Mouse (Mus musculus) cortical plate, adult 2 months (tissue): Measurements from ENCODE around the gene Bcl11a.

ENCODE experiments used
- CTCF ChIP-seq: fragments of 200-500 bp; IDR thresholded peaks from 2 replicates; pipeline ENCODE4 v1.5.1; 2011; ENCODE audit warnings: mild to moderate bottlenecking, control low read depth, low read length; ENCODE audit not compliant: insufficient read depth; ENCODE audit errors: extremely low read depth
- POLR2A ChIP-seq: fragments of 200-500 bp; IDR thresholded peaks from 2 replicates; pipeline ENCODE4 v1.6.1; 2011; ENCODE audit warnings: mild to moderate bottlenecking, low read length, control low read depth; ENCODE audit not compliant: insufficient read depth; ENCODE audit errors: extremely low read depth

DNA sequence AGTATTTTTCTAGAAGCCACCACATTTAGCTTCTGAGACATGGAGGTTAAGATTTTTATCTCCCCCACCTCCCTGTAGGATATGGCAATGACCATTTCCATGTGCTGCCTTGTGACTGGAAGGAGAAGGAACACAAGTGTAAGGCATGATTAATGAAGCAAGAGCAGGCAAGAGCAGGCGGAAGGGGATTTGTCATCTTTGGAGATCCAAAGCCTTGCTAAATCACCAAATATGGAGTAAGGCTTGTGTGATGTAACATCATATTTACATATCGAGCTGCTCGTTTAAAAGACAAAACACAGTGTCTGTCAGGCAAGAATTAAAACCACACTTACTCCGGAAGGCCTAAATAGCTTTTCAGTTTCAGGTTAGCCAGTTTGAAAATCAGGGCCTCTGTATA lies 9.2 kb downstream of the Bcl11a start:
- TF ChIP-seq POLR2A (no peak), CTCF (no peak)
